Mouse (Mus musculus) spleen, postnatal 10 days (tissue): Measurements from ENCODE around the gene Map1a.
A peak's percentile ranks its signal among the peaks of the same experiment; 100 is the strongest.

ENCODE experiments used
- DNase-seq, 2 experiments: peaks; one replicate each; pipeline ENCODE4 v3.0.0; 2021 to 2022; ENCODE audit warnings: low spot score in 2 of 2

Map1a gene

DNA sequence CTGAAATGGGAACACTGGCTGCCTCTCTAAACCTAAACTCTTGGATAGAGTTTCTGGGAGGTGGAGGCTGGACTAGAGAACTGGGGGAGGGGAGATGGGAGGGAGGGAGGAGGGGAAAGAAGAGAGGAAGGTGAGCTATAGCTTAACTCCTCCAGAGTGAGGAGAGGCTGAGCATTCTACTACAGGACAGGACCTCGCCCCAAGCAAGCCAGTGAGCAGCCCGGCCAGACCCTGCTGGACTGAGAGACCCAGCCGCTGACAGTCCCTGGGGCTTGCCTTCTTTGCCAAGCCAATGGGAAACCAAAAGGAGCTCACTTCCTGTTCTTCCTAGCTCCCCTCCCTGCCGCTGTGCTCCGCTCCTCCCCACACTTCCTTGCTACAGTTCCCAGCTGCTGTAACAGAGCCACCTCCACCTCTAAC is 19.6 kb downstream of the Map1a start:
- no peak for DNase-seq

DNA sequence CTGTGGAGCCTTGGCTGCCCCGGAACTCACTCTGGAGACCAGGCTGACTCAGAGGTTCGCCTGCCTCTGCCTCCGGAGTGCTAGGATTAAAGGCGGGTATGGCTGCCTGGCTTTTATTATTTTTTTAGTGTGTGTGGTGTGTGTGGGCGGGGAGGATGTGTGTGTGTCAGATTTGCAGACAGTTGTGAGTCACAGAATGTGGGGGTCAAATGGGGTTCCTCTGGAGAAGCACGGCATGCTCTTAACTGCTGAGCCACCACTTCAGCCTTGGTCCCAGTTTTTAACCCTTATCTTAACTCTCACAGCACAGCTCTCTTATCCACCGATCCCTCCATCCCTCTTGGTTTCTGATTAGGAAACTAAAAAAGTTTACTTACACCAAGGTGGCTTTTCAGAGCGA is 26.9 kb downstream of the Map1a start:
- DNase-seq = no peak

DNA sequence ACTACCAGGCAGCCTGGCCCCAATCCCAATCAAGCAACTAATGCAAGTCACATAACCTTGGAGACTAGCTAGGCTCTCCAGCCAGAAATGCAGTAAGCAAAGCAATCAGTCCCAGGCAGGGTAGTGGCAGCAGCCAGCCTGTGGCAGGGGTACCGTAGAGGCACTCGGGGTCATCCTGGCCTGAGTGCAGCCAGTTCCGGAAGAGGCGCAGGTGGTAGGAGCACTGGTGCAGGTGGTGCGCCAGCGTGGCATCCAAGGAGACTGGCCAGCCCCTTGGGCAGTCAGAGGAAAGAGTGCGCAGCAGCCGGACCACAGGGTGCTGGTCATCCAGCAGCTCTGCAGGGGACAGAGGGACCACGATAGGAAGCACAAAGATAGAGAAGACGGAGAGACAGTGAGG is 33.6 kb downstream of the Map1a start:
- no peak for DNase-seq

DNA sequence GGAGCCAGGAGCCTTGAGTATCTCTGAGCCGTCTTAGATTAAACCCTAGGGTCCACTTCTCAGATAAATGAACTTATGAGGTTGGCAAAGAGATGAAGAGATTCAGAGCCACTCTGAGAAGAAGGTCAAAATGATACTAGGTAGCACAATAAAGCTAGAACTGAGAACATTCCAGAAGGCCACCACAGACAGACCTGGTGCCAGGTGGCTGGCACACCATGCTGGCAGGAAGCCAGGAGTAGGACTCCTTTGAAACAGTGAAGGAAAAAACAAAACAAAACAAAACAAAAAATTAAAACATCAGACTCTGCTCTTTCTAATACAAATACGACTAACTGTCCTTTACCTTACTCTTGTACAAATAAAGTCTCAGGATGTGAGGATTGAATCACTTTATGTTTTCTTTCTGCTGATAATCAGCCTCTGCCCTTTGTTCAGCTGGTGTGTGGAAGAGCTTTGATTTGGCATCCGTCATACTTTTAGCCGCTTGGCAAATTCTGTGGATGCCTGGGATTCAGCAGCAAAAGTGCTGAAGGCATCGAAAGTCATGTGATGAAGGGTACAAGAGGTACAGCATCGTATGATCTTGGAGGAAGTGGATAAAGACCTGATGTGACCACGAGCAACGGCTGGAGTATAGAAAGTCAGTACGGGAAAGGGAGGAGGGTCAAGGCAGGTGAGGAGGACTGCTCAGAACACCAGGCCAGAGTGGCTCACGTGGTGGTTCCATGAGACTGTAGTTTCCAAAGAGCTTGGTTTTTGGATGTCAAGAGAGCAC is 34.5 kb downstream of the Map1a start:
- no peak for DNase-seq

DNA sequence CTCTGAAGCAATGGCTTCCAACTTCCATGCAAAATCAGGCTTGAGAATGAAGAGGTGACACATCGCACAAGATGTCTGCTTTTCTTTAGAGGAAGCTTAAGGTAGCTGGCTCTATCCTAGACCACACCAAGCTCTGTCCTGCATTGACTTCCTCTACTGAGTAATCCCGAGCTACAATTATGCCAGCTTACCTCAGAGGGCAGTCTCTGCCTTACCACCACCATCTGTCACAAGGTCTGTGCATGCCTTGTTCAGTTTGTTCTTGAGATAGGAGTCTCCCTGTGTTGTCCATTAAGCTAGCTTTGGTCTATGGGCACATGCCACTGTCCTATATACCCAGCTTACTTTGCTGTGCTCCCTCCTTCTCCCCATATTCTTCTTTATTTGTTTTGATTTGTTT is 40.1 kb downstream of the Map1a start:
- no peak for DNase-seq

DNA sequence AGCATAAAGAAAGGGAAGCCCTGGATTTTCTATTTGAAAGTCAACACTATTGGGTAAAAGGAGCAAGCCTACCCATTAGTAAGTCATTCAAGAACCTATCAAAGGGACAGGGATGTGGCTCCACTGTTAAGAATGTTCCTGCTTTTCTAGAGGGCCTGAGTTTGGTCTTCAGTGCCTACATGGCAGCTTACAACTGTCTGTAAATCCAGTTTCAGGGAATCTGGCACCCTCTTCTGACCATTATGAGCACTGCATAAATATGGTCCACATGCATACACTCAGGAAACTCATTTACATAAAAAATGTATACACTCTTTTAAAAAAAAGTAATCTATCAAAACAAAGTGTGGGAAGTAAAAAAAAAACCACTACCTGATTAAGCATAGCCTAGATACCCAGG is 49.7 kb downstream of the Map1a start:
- no peak for DNase-seq

DNA sequence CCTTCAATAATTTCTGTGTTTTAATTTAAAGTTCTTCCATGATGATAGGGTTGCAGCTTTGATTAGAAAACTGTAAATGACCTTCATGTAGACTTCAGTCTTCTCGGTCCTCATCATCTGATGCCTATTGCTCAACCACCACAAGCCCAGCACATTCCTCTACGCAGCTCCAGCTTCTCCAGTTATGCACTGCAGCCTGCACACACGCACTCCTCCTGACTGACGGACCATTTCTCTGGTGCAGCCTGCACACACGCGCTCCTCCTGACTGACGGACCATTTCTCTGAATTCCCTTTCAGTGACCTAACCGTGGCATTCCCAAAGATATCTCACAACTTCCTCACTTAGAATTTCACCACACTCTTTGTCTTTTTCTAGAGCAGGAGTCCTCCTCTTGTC is 63.8 kb downstream of the Map1a start:
- no peak for DNase-seq

DNA sequence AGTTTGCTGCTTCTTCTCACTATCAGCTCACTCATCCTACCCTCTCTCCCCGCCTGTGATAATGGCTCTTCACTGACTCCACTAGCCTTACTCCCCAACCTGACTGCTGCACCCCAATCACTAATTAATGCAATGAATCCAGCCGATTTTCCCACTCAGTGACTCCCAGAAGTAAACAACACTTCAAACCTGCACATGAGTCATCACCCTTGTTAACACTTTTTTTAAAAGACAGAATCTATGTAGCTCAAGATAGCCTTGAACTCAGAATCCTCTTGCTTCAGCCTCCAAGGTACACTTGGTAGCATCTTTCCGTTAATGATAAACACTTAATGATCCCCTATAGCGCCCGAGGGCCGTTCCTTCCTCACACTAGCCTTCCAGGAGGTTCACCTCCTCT is 65.0 kb downstream of the Map1a start:
- DNase-seq = no peak

DNA sequence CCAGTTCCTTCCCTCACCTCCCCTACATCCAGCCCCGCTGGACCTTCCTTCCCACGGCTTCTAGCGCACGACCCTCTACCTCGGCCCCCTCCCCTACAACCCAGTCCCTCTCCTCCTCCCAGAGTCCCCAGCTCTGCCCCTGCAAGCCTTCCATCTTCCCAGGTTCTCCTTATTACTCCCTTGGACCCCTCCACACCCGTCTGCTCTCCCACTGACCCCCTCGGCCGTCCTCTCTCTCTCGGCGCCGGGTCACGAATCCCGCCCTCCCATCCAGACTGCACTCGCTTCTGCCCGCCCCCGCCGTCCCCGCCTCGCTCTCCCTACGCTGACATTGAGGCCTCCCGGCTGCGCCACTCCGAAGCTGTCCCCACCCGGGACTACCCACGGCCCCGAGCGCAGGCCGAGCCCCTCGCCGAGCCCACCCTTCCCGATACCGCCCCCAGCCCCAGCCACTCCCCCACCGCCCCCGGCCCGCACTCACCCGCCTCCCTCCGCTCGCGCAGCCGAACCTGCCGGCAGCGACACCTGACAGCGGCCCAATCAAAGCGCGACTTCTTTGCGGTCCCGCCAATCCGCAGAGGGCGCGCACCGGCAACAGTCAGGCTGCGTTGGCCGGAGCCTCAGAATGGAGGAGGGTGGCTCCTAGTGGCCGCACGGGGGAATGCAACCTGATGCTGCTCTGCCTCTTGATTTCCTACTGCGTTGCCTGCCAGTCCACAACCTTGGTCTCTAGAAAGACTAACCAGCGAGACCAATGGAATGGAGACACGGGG is 65.6 kb downstream of the Map1a start, which contains the start of gene Ppip5k1:
Ppip5k1 (minus strand) TSS at position 577 of the 773 bp plus-strand sequence.
- DNase-seq = peak; percentile 93 to 98

DNA sequence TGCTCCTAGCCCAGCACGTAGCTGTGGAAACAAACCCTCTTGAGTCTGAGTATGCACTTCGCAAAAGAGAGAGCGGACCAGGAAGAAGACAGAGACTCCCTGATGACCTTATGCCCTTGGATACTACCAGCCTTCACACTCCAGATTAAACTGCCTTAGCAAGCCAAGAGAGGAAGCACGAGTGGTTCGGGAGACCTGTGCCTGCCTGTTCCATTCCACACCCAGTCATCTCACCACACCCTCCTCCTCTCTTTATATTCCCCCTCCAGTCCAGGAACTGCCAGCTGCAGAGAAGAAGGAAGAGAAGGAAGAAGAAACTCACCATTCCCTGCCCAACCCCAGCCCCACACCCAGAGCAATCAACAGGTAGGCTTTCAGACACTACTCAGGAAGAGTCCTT is 68.1 kb downstream of the Map1a start, which contains the start of gene Ckmt1:
Ckmt1 (plus strand) TSS at position 221 of the 400 bp plus-strand sequence.
- DNase-seq = no peak

DNA sequence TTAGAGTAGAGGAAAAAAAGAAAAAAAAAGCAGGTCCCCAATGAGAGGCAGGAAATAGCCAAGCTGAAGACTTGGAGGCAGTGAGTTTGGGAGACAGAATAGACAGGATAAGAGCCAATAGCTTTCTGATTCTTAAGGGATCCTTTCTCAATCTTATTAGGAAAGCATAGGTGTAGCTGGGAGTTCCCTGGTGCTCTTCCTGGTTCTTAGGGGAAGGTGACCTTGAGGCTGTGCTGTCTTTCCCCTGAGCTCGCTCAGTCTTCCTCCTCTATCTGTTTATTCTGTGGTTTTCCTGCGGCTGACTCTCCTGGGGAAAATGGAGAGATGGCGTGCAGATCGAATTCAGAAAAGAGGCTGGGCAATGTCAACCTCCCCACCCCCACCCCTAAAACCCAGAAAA is 68.6 kb downstream of the Map1a start:
- no peak for DNase-seq

DNA sequence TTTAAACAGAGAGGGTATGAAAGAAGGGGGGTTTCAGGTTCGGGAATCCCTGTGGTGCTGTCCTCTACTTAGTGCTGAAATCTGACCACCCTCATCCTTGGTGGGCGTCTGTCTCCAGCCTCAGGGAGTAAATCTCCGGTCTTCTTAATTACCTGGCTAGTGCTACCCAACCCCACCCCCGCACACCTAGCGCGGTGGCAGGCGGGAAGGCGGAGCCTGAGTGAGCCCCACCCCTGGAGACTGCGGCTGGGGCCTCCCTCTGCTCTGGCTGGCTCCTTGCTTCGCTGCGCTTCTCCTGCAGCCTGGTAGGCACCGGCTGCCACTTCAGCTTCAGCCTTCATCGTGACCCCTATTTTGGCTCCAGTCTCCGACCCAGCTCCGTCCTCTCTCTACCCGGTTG is 69.0 kb downstream of the Map1a start:
- peak; percentile 17 to 43 for DNase-seq

DNA sequence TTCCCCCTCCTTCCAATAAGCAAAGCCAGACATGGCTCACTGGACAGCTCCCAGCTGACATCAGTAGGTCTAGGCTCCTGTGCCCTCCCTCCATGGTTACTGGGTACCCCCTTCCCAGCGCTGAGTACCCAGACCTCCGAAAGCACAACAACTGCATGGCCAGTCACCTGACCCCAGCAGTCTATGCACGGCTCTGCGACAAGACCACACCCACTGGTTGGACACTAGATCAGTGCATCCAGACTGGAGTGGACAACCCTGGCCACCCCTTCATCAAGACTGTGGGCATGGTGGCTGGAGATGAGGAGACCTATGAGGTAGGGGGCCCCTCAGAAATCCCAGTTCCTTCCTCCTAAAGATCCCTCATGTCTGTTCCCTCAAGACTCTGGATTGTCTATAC is 70.1 kb downstream of the Map1a start:
- DNase-seq = no peak
